Mouse (Mus musculus) urinary bladder, postnatal 10 days (tissue): Measurements from ENCODE around the gene Ung.

Experiments
- DNase-seq: peaks from one replicate; pipeline ENCODE4 v3.0.0; 2022; ENCODE audit warnings: low spot score

The Ung gene

GRCm38 (mm10) chr5:114163117-114163696, 33.0 kb downstream of the Ung start:
- no peak for DNase-seq

- DNase-seq: no peak
These were observed 40.2 kb downstream of the Ung start for GRCm38 (mm10) chr5:114170345-114170744.

DNA sequence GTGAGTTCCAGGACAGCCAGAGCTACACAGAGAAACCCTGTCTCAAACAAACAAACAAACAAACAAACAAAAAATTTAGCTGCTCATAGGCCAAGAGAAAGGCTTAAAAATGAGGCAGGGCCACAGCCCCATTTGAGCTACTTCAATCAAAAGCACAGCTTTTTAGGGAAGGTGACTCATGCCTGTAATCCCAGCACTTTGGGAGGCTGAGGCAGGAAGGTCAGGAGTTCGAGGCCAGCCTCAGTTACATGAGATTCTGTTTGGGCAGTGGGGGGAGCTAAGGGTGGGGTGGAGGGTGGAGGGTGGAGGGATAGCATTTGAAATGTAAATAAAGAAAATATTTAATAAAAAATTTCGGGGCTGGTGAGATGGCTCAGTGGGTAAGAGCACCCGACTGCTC, 42.8 kb downstream of the Ung start:
- DNase-seq: no peak

- DNase-seq: no peak
These were observed 43.3 kb downstream of the Ung start for GRCm38 (mm10) chr5:114173458-114173857.

GRCm38 (mm10) chr5:114173877-114174581, 43.8 kb downstream of the Ung start:
- DNase-seq: no peak

DNA sequence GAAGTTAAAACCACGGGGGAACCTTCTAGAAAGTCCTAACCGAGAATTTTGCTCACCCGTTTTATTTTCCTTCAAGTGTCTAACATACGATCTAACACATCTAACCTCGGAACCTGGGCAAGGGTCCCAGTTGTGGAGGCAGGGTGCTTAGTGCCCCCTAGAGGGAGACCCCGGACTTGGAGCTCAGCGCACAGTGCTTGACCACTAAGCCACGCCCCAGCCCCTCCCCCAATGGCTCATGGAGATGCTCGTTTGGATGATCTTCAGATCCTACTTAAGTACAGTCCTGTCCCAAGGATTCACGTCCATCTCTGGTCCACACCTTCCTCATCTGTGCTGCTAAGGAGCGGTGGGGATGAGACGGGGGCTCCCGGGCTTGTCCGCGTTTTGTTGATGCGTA, 44.5 kb downstream of the Ung start:
- DNase-seq: no peak

- DNase-seq: peak; percentile 82
These were observed 45.5 kb downstream of the Ung start for GRCm38 (mm10) chr5:114175596-114176171.

DNA sequence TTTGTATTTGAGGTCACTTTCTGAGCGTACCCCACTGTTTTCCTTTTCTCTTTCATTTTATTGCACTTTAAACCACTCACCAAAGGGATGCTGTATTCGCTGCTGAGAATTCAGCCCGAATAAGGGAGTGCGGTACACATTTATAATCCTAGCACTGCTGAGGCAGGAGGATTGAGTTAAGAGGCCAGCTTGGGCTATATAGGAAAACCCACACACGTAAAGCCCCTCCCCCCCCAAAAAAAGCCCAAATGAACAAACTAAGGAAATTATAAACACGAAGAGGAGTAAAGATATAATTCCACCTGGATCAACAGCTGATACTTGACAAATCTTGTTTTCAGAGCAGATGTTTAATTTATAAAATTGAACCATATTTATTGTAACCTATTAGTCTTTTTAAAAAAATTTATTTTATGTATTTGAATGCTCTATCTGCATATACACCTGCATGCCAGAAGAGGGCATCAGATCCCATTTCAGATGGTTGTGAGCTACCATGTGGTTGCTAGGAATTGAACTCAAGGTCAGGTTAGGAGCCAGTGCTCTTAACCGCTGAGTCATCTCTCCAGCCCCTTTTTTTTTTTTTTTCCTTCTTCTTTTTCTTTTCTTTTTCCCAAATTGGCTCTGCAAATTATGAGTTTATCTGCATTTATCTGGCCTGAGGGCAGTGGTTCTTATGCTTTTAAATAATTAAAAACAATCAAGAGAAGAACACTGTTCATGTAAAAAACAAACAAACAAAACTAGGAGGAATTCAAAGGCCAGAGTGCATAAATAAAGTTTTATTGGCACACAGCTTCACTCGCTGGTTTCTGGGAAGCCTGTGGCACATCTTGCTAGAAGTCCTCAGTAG, 46.6 kb downstream of the Ung start:
- no peak for DNase-seq

GRCm38 (mm10) chr5:114177966-114178719, 48.0 kb downstream of the Ung start:
- no peak for DNase-seq

- DNase-seq: no peak
These were observed 49.4 kb downstream of the Ung start for GRCm38 (mm10) chr5:114179541-114179940.

GRCm38 (mm10) chr5:114183493-114183892, 53.3 kb downstream of the Ung start:
- DNase-seq: no peak

- no peak for DNase-seq
These were observed 56.9 kb downstream of the Ung start for GRCm38 (mm10) chr5:114187108-114187507.
